40 mouse cellular contexts compared by ENCODE assay signal in genomic region chr4:96188671-96189070, GRCm38 (mm10). TPM values are rescaled to one million over a fixed set of nuclear protein-coding genes. Genes with fewer than 3 reads are reported as not detected.
"Had no signal": no experiment of that assay in that cellular context is flagged by ENCODE, and none has a peak within 500 bp of the region (broad histone marks: within the 10 kb centered on the region; RNA-seq: fewer than 3 reads in every experiment).

No protein-coding gene starts in this region.

RNA-seq across cellular contexts. Expression of gene Cyp2j12, which starts 47.7 kb away (rescaled TPM):
- total RNA-seq: left cerebral cortex, postnatal 4 days; liver, adult 2 months; megakaryocyte progenitor cell, adult 5-6 weeks; megakaryocyte, adult 5-6 weeks; megakaryocyte-erythroid progenitor cell, adult 5-6 weeks; midbrain, postnatal 0 days; monocyte, adult 5-6 weeks had no signal
- polyA plus RNA-seq: limb, embryonic 10.5 days; limb, embryonic 11.5 days; limb, embryonic 12.5 days; limb, embryonic 13.5 days; limb, embryonic 14.5 days; limb, embryonic 15.5 days; liver, adult 2 months; liver, embryonic 11.5 days; liver, embryonic 12.5 days; liver, embryonic 13.5 days; liver, embryonic 14.5 days; liver, embryonic 15.5 days; liver, embryonic 16.5 days; liver, postnatal 0 days; lung, adult 2 months; lung, embryonic 14.5 days; lung, embryonic 15.5 days; lung, embryonic 16.5 days; lung, postnatal 0 days; macrophage; midbrain, embryonic 10.5 days; midbrain, embryonic 11.5 days; midbrain, embryonic 12.5 days; midbrain, embryonic 13.5 days; midbrain, embryonic 14.5 days; midbrain, embryonic 15.5 days; midbrain, embryonic 16.5 days; midbrain, postnatal 0 days; myocyte; neural tube, embryonic 11.5 days; neural tube, embryonic 12.5 days had no signal

RNA-seq across cellular contexts. Expression of gene Cyp2j7, which starts 47.8 kb away (rescaled TPM):
- total RNA-seq: left cerebral cortex, postnatal 10 days; left cerebral cortex, postnatal 14 days; left cerebral cortex, postnatal 25 days; left cerebral cortex, postnatal 36 days; left cerebral cortex, postnatal 4 days; liver, adult 2 months; megakaryocyte progenitor cell, adult 5-6 weeks; megakaryocyte, adult 5-6 weeks; megakaryocyte-erythroid progenitor cell, adult 5-6 weeks; midbrain, postnatal 0 days; monocyte, adult 5-6 weeks had no signal
- polyA plus RNA-seq: limb, embryonic 10.5 days; limb, embryonic 11.5 days; limb, embryonic 12.5 days; limb, embryonic 13.5 days; limb, embryonic 14.5 days; limb, embryonic 15.5 days; liver, adult 2 months; liver, embryonic 11.5 days; liver, embryonic 12.5 days; liver, embryonic 13.5 days; liver, embryonic 14.5 days; liver, embryonic 15.5 days; liver, embryonic 16.5 days; liver, postnatal 0 days; lung, adult 2 months; lung, embryonic 14.5 days; lung, embryonic 15.5 days; lung, embryonic 16.5 days; lung, postnatal 0 days; macrophage; midbrain, embryonic 10.5 days; midbrain, embryonic 11.5 days; midbrain, embryonic 12.5 days; midbrain, embryonic 13.5 days; midbrain, embryonic 14.5 days; midbrain, embryonic 15.5 days; midbrain, embryonic 16.5 days; midbrain, postnatal 0 days; myocyte; neural tube, embryonic 11.5 days; neural tube, embryonic 12.5 days had no signal
